Mouse (Mus musculus) bone marrow macrophage, adult 2 months (primary cell): ENCODE data around the gene Psmd2. TPM values are rescaled to one million over a fixed set of nuclear protein-coding genes. Genes with fewer than 3 reads are reported as not detected.
A peak's percentile ranks its signal among the peaks of the same experiment; 100 is the strongest.

ENCODE experiments used
- H3K27ac ChIP-seq: 2 replicates; pipeline ENCODE4 v1.5.1; 2012; ENCODE audit warnings: low read depth, low read length; ENCODE audit not compliant: insufficient read depth
- H3K4me1 ChIP-seq: 2 replicates; pipeline ENCODE4 v1.6.1; 2012; ENCODE audit warnings: low read length; ENCODE audit not compliant: control insufficient read depth, insufficient read depth
- H3K4me3 ChIP-seq: 2 replicates; pipeline ENCODE4 v1.5.1; 2012; ENCODE audit warnings: mild to moderate bottlenecking, low read length, moderate library complexity; ENCODE audit not compliant: insufficient read depth
- CTCF ChIP-seq: IDR thresholded peaks from 2 replicates; pipeline ENCODE4 v1.5.1; 2012; ENCODE audit warnings: low read depth, mild to moderate bottlenecking, low read length, moderate library complexity
- POLR2A ChIP-seq: IDR thresholded peaks from 2 replicates; pipeline ENCODE4 v1.6.1; 2012; ENCODE audit warnings: mild to moderate bottlenecking, low read depth, low read length, borderline replicate concordance
- polyA plus RNA-seq: library from polyadenylated mRNA; stranded (reverse); fragments of >200 nt; gene quantifications from 2 replicates; pipeline ENCODE4 v1.2.4, GENCODE M21; 2012; ENCODE audit not compliant: missing spikeins, insufficient read depth, insufficient read length

Gene Psmd2
- polyA plus RNA-seq, 1 experiment = 147 TPM

DNA sequence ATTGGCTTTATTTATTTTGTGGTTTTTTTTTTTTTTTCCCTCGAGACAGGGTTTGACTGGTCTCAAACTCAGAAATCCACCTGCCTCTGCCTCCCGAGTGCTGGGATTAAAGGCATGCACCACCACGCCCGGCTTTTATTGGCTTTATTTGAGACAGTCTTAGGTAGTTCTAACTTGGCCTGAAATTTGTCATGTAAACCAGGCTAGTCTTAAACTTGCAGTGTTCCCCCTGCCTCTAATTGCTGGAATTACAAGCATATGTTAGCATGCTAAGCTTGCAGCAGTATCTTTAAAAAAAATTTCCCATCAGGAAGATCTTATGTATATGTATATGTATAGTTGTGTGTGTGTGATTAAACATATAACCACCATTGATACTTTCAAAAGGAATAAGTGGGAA, 25.2 kb downstream of the Psmd2 start:
- TF ChIP-seq POLR2A (no peak), CTCF (no peak)
- H3K4me3 ChIP-seq = no peak overlapping the region
- H3K27ac ChIP-seq = no peak overlapping the region
- H3K4me1 ChIP-seq = peaks cover 35% of the 10 kb centered on the region

DNA sequence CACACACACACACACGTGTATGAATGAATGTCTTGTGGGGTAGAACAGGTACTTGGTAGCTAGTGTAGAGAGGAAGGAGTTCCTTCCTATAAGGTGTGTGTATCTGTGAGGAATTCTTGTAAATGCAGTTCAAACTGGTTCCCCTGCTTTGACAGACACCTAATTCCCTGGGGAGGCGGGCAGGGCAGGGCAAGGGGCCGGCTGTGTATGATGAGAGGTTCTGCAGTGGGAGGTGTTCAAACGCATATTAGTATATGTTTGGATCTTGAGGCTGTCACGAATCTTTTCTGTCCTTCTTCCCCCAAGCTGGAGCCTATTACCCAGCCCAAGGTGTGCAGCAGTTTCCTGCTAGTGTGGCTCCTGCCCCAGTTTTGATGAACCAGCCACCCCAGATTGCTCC, 25.9 kb downstream of the Psmd2 start:
- Histone ChIP-seq H3K27ac (peak overlapping the region; percentile 41), H3K4me3 (no peak overlapping the region), H3K4me1 (peaks cover 31% of the 10 kb centered on the region)
- TF ChIP-seq POLR2A (no peak), CTCF (no peak)

DNA sequence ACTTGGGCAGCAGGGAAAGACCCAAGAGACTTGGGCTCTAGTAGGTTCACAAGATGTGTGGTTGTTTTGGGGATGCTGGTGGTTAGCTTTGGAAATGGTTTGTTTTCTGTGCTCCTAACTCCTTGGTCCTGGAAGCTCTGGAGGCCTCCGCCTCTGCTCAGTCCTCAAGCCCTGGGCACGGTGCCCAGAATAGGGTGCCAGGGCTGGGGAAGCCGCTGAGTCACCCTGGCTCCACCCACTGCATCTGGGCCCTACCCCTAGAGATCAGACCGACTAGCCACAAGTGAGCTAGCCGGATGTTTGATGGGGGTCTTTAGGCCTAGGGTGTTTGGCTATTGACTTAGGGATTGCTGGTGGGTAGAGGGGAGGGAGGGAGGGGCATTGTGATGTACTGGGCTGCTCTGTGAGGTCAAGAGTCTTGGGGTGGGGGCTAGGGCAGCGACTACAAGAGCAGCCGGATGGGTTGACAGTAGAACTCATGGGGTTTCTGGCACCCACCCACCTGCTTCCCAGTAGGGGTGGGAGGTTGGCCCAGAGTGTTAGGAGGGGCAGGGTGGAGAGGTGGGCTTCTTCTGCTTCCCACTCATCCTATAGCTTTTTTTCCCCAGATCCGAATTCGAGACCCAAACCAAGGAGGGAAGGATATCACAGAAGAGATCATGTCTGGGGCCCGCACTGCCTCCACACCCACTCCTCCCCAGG, 26.7 kb downstream of the Psmd2 start:
- TF ChIP-seq CTCF (no peak), POLR2A (no peak)
- H3K27ac ChIP-seq = peak overlapping the region; percentile 41
- no peak overlapping the region for H3K4me3 ChIP-seq
- H3K4me1 ChIP-seq = peaks cover 31% of the 10 kb centered on the region

DNA sequence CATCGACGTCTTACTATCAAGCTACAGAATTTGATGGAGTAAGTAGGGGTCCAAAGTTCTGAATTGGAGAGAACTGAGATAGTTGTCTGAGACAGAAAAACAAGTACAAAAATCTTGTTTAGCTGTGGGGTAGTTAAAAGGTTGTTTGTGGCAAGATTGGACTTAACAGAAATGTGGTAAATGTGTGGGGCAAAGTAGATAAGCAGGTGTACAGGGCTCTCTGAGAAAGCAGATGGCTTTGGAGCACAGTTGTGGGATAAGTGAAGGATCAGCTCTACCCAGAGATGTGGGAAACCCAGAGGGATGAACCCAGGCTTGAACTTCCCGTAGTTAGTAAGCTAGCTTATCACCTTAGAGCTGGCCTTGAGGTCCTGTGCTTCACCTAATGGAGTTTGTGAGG, 39.3 kb downstream of the Psmd2 start:
- TF ChIP-seq CTCF (no peak), POLR2A (no peak)
- no peak overlapping the region for H3K27ac ChIP-seq
- H3K4me1 ChIP-seq = peaks cover 20% of the 10 kb centered on the region
- H3K4me3 ChIP-seq = no peak overlapping the region

DNA sequence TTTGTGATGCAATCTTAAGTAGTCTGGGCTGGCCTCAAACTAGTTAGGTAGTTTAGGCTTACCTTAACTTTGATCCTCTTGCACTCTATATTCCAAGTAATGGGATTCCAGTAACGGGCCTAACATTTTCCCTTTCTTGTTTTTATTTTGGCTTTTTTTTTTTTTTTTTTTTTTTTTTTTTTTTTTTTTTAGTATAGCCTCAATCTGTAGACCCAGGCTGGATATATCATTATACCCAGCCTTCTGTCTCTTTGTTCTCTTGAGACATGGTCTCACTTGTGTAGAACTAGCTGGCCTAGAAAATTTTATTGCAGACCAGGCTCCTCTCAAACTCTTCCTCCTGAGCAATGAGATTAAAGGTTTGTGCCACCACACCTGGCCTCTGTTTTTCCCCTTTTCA, 40.2 kb downstream of the Psmd2 start:
- H3K4me1 ChIP-seq = peaks cover 20% of the 10 kb centered on the region
- TF ChIP-seq CTCF (no peak), POLR2A (no peak)
- H3K27ac ChIP-seq = no peak overlapping the region
- no peak overlapping the region for H3K4me3 ChIP-seq

DNA sequence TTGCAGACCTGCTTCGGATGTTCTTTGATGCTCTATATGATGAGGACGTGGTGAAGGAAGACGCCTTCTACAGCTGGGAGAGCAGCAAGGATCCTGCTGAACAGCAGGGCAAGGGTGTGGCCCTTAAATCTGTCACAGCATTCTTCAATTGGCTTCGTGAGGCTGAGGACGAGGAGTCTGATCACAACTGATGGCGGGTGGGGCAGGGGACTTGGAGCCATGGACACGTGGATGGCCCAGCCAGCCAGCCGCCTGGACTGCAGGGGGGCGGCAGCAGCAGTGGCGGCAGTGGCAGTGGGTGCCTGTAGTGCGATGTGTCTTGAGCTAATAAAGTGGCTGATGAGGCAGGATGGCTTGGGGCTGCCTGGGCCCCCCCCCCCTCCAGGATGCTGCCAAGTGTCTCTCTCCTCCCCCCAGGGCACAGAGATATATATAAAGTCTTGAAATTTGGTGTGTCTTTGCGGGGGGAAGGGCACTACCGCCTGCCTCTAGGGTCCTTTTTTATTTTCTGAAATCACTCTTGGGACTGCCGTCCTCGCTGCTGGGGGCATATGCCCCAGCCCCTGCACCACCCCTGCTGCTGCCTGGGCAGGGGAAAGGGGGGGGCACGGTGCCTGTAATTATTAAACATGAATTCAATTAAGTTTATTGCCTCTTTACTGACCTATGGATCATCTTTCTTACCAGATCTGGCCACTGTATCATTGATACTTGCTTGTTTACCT, 41.0 kb downstream of the Psmd2 start:
- peaks cover 20% of the 10 kb centered on the region for H3K4me1 ChIP-seq
- TF ChIP-seq CTCF (no peak), POLR2A (no peak)
- H3K27ac ChIP-seq = no peak overlapping the region
- H3K4me3 ChIP-seq = no peak overlapping the region

DNA sequence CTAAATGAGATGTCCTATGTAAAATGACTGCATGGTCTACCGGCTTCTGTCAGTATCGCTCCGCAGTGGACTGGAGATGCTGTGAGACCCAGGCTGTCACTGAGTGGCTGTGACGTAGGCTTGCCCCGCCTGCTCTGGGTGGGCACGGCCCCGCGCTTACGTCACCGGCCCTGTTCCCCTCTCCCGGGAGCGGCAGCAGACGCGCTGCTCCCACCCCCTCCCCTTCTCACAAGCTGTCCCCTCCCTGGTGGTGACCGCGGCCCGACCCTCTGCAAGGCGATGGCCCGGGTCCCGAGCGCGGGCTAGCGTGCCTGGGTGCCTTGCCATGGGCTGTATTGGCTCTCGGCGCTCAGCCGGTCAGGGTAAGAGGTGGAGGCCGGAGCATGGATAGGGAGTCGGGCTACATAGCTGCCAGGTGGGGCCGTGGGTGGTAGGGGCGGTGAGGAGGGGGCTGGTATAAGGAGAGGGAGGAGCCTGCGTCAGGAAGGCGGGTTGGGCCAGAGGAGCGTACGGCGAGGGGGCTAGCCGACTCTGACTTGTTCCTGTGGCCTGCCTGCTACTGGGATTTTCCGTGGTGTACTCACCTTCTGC, 41.8 kb downstream of the Psmd2 start, which contains the start of gene Fam131a:
TSS of gene Fam131a (plus strand) at position 131 of the 591 bp plus-strand sequence.
- Histone ChIP-seq H3K4me1 (peaks cover 20% of the 10 kb centered on the region), H3K27ac (no peak within 1 kb of the TSS), H3K4me3 (peak within 1 kb of the TSS; percentile 55)
- TF ChIP-seq POLR2A (no peak), CTCF (no peak)

GRCm38 (mm10) chr16:20694781-20695180, 43.3 kb downstream of the Psmd2 start:
- H3K4me3 ChIP-seq = no peak overlapping the region
- H3K4me1 ChIP-seq = peaks cover 20% of the 10 kb centered on the region
- no peak overlapping the region for H3K27ac ChIP-seq
- TF ChIP-seq CTCF (no peak), POLR2A (no peak)

GRCm38 (mm10) chr16:20695622-20696323, 44.3 kb downstream of the Psmd2 start:
- Histone ChIP-seq H3K4me3 (peak overlapping the region; percentile 7; the same call in 1 of the 2 replicates), H3K27ac (no peak overlapping the region), H3K4me1 (peaks cover 20% of the 10 kb centered on the region)
- TF ChIP-seq POLR2A = no peak
- TF ChIP-seq CTCF = no peak
